Mouse (Mus musculus): ENCODE data around the gene Dusp1.
A peak's percentile ranks its signal among the peaks of the same experiment; 100 is the strongest.

Dusp1 gene

DNA sequence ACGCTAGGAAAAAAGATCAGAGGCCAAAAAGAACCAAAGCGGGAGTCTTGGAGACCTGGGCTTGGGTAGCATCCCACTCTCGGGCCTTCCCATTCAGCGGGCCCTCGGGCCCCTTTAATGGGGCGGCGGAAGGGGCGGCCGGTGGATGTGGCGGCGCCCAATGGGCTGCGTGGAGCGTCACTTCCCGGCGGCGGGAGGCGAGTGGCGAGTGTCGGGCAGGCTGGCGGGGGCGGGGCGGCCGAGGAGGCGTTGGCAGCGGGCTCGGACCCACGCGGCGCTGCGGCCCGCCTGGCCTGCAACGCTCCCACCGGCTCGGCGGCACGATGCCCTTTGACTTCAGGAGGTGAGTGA lies 663 bp downstream of the Dusp1 start, which contains the start of gene Ergic1:
Gene Ergic1, plus strand, starts transcription at position 200 of the 351 bp plus-strand sequence.
- DNase-seq (ENCODE audit: low spot score in 2 of 2) = peak; percentile 76 to 82

DNA sequence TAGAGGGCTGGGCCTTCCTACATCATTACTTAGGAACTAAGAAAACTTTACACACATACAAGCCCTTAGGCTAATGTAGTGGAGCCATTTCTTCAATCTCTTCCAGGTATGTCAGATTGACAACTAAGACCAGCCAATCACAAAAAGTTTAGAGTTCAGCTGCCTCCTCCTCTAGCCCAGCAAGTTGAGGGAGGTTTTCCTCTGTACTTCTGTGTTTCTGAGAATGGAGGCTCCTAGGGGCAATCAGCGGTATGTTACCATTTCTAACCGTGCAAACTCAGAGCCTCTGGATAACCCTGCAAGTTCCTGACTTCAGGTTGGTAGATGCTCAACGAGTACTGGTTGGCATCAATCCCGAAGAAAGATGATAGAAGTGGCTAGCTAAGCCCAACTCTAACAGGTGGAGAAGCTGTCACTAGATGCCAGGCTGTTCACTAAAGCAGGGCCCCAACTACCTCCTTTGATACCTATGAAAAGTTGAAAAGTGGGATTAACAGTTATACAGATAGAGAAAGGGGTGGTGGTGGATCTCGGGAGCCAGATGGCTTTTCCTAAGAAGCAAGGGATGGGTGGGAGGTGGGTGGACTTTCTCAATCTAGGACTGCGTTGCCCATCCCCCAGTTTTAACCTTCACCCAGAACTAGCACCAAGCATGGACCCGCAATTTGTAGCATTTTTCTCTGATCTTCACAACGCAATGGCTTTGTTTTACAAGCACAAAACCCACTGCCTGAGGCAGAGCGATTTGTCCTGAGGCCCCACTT lies 1.2 kb downstream of the Dusp1 start:
- DNase-seq (ENCODE audit: low spot score in 2 of 2) = peak in 1 of 2 experiments; percentile 38

DNA sequence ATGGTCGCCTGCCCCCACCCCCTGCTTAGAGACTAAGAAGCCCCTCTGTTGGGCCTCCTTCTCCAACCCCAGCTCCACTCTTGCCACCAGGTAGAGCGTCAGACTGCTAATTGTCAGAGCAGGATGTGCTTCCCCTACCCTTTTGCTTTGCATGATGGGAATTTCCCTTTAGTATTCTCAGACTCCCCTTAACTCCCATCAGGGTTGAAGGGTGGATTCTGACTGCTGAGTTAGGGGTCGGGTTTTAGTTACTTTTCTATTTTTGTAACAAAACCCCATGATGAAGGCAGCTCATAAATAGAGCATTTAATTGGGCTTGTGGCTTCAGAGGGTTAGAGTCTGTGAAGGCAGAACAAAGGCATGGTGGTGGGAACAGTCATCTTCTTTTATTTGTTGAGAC lies 8.9 kb downstream of the Dusp1 start:
- DNase-seq (ENCODE audit: low spot score in 2 of 2) = no peak

DNA sequence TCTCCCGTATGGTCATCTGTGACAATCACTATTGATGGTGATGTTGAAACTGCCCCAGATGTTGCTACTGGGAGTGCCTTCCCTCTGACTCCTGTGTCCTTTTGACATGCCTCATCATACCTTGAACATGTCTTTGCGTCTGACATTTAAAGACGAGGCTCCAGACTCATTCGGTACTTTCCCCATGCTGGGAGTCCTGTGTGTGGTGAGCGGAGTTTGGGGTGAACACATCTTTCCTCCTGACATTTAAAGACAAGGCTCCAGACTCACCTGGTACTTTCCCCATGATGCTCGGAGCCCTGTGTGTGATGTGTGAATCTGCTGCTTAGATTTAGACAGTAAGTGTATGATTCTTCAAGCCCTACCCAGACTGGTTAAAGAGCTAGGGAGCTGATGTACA lies 10.8 kb downstream of the Dusp1 start:
- DNase-seq (ENCODE audit: low spot score in 2 of 2) = no peak

DNA sequence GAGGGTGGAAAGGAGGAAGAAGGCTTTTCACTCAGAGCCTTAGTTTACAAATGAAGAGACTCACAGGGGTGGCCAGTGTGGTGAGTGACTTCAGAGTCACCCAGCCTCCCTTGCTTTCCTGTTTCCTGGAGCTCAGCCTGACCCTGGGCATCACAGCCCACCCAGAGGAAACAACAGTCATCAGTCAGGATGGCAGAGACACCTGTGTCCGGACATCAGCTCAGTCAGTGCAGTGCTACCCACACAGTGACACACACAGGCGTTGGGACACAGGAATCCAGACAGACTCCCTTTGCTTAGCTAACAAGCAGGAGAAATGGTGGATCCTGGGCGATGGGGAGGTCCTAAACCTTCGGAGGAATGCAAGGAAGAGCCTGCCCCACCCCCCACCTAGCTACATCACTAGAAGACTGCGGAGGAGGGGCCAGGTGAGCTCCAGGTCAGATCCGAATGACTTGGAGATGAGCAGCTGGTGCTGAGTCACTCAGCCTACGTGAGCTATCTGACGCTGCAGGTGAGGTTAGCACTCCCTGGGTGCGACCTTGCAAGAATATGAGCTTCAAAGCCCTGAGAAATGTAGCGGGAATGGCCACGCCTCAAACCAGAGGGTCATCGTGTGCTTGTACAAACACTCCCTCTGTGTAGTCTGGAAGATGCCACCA lies 12.6 kb downstream of the Dusp1 start:
- no peak for DNase-seq (ENCODE audit: low spot score in 2 of 2)

DNA sequence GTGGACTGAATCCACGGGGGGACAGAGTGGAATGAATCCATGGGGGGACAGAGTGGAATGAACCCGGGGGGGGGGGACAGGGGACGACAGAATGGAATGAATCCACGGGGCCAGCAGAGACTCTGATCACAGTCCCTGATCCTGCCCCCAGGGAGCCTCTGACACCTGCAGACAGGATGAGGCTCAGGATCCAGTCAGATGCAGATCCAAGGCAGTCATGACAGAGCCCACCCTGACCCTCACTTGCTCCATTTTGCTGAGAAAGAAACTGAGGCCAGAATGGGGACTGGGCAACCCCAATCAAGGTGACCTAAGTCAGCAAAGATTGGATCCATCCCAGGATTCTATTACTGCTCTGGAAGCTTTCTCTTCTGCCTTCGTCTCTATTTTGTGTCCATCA lies 13.4 kb downstream of the Dusp1 start:
- DNase-seq (ENCODE audit: low spot score in 2 of 2) = no peak

DNA sequence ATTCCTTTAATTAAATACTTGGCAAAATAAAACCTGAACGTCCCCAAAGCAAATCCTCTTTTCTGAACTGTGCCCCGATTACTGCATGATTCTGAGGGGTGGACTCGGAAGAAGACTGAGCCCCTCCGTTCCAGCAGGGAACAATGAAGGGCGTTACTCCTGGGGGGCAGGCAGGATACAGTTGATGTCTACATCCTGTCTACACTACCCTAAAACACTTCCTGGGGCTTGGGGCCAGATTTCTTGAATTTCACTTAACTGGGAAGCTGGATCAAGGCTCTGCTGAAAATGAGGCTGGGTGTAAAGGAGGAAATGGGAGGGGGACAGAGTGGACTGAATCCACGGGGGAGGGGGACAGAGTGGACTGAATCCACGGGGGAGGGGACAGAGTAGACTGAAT lies 14.2 kb downstream of the Dusp1 start:
- no peak for DNase-seq (ENCODE audit: low spot score in 2 of 2)

DNA sequence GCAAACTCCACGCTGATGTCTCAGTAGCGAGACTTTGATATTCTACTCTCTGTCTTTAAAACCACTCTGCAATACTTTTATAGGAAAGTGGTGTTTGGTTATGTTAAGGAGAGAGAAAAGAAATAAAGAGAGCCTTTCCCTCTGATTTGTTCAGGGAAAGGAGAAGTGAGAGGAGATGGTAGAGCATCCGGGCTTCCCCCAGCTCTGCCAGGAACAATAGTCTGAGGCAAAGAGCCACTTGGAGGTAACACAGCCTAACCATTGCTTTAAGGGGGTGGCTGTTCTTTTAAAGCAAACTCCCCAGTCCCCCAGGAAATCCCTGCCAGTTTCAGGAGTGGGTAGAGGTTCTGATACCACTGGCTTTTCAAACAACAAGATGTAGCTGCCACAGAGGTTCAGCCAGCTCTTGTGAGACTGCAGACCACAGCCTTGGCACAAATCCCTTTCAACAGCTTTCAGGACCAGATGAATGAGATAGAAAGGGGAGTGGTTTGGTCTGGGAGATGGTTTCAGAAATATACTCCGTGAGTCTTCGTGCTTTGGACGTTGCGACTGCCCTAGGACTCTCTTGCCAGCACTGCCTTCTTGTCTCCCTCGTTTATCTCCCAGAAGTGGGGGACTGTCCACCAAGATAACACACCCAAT lies 17.5 kb downstream of the Dusp1 start:
- DNase-seq (ENCODE audit: low spot score in 2 of 2) = no peak

DNA sequence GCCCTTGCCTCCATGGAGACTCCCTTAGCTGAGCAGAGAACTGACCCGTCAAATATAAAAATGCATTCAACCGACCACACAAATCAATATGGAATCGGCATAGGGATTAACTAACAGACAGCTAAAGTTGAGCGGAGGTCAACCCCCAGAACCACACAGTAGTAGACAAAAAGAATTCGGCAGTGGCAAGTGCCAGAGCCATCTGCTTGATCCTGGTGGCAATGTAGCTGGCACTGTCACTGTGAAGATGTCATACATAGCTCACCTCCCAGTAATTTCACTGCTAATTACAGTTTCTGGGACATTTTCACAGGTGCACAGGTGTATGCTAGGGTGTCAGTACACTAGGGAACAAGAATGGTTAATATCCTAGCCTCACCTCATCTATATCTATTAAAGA lies 21.8 kb downstream of the Dusp1 start:
- no peak for DNase-seq (ENCODE audit: low spot score in 2 of 2)

DNA sequence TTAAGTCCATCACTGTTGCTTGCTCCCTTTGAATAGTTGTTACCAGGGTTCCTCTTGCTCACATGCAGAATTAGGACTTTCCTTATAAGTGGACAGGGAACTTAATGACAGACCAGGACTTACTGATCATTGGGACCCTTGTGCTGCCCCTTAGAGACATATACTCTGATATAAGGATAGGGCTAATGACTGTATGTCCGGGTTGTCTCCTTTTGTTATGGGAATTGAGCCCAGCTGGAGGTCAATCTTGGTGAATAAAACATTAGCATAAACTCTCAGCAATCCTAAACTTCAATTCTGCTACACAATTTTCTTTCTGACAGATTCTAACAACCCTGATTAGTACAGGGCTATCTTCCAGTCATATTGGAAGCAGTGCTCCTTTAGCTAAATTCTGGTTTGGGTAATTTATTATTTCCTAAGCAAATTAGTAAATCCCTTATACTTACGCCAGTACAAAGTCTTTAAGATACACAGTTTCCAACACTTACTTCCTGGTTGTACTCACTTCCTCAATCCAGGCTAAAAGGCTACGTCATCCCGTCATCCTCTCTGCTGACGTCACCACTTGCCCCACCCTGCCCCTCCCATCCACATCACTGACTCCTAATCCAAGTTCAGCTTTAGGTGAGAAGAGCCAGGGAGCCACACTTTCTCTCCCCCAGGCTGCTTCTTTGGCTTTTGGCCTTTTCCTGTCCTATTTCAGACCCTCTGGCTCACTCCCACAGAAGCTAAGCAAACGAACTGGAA lies 24.0 kb downstream of the Dusp1 start:
- DNase-seq (ENCODE audit: low spot score in 2 of 2) = no peak

DNA sequence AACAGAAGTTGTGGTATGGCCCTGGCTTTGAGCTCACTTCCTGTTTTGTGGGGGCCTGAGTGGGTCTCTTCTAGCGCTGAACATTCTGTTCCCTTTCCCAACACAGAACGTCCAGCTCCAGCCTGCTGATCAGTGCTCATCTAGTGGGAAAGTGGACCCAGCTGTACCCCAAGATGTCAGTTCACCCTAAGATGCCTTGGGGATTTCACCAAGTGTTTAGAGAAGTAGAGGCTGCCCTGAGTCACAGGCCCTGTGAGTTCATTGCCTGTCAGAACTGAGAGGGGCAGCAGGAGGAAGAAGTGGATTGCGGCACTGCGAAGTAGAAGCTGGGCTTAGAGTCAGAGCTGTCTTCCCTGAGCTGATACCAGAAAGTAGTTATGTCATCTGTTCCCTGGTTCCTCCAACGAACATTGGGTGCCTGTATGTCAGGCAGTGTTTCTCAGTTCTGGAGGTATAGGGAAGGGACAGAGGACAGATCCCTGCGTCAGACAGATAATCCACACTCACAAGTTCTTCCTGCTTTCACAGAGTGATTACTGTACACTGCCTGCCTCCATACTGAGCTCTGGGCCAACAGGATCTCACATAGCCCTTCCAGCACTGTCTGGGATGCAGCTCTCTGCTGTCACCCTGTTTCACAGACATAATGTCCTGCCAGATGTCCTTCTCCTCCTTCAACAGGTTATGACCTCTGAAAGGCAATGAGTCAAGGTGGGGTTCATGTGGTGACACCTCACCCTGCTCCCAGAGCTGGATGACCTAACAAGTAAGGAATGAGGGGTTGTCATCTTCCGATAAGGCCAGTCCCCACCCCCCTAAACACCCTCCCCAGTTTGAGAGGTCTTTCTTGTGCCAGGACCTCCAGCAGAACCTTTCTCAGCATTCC lies 26.4 kb downstream of the Dusp1 start:
- no peak for DNase-seq (ENCODE audit: low spot score in 2 of 2)

DNA sequence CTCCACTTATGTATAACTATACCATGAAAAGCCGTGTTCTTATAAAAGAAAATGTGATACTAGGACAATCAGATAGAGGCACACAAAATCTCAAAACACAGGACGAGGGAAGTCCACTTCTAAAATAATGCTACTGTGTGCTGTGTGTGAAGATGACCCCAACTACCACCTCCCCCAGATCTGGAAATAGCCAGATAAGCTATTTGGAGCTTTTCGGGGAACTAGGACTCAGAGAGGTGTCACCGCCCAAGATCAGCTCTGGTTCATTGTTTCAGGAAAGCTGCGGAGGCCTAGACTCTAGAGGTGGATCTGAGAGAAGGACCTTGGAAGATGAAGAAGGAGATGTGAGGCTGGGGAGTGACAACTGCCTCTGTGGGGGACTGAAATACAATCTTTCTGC lies 27.2 kb downstream of the Dusp1 start:
- no peak for DNase-seq (ENCODE audit: low spot score in 2 of 2)

DNA sequence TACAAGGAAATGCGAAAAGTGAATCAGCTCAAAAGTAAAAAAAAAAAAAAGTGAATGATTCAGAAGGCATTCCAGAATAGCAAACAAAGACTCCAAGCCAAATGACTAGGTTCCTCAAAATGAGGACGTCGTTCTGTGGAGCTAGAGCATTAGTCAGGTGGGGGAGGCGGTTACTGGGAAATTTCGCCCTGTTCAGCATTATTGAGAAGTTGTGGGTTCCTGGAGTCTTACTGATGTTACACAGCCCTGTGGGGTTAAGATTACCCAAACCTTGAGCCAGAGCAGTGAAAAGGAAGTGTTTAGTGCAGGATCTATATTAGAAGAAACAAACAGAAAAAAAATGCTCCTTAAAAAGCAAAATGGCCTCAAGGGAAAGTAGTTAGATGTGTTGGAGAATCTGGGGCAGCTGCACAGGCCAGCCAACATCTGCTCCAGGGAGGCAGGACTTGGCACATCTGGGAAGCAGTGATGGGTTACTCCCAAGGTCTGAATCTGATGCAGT lies 28.0 kb downstream of the Dusp1 start:
- DNase-seq (ENCODE audit: low spot score in 2 of 2) = no peak

DNA sequence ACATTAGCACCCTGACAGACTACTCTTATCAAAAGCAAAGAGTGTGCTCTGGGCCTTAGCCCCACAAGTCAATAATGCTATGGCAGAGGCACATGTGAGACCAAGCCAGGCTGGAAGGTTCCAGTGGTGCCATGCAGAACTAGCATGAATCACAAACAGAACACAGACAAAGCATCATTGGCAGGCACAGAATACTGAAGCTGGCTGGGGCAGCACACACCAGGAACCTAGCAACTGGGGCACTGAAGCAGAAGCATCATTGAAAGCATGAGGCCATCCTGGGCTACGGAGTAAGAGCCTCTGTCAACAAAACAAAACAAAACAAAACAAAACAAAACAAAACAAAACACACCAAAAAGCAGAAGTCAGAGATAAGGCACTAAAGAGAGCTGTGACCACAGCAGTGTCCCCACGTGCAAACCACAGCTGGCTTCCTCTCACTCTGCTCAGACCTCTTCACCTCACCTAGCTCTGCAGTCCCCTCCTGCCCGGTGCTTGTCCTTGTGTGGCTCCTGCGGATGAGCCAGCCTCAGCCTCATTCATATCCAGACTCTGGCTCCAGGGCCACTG lies 29.4 kb downstream of the Dusp1 start:
- no peak for DNase-seq (ENCODE audit: low spot score in 2 of 2)

DNA sequence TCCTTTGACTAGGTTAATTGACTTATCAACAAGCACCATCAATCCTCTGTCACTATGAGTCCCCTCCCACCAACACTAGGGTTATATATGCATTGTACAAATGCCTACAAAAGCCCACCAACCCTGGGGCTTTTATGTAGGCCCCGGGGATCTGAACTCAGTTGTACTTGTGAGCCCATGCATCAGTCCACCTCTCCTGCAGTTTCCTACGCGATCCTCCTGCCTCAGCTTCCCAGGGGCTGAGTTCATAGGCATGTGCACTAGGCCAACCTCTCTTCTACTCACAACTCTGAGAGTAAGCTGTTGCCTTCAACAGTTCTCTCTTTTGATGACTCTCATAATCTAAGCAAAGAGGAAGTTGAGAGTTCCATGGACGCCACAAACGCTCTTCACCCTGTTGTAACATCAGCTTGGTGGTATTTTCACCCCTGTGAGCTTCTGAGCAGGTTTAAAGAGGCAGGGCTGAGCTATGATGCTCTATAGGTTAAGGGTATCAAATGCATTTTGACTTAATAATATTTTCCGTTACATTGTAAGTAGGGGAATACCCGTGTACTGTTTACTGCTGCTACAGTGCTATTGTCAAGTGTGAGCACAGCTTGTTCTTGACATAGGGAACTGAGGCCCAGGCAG lies 30.4 kb downstream of the Dusp1 start:
- no peak for DNase-seq (ENCODE audit: low spot score in 2 of 2)

DNA sequence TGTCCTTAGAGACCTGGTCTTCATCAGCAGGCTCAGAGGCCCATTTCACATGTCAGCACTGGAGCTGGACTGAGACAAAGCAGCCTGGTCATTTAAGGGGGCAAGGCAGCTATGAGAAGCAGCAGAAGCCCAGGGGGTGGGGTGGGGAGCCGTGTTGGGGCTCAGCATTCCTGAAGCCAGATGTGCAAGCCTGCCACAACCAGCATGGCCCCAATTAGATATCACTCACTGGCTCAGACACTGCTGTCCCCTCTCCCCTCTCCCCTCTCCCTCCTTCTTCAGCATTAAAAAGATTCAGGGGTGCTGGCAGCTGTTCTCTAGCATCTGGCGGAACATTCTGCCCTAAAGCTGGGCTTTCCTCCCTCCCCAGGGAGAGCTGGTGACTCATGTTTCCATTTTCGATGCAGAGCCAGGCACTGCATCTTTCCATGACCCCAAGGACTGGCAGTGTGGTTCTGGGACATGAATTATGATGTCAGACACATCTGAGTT lies 31.3 kb downstream of the Dusp1 start:
- DNase-seq (ENCODE audit: low spot score in 2 of 2) = no peak

DNA sequence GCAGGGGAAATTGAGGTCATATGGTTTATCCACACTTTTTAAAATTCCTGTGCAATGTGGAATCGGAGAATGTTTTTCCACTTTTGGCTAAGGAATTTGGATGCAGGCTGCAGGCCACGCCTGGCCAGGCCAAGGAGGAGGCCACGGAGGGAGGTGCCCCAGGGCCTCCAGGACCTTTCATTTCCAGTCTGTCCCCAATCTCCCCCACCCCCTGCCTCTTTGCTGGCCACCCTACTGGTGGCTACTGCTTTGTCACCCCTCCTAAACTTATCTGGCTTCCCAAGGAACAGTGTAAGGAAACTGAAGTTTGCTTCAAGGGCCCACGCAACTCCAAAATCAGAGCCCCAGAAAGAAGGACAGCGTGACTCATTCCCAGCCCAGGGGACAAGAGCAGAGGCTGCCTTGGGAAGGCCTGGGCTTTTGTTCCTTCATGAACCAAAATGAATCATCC lies 32.1 kb downstream of the Dusp1 start:
- DNase-seq (ENCODE audit: low spot score in 2 of 2) = no peak

DNA sequence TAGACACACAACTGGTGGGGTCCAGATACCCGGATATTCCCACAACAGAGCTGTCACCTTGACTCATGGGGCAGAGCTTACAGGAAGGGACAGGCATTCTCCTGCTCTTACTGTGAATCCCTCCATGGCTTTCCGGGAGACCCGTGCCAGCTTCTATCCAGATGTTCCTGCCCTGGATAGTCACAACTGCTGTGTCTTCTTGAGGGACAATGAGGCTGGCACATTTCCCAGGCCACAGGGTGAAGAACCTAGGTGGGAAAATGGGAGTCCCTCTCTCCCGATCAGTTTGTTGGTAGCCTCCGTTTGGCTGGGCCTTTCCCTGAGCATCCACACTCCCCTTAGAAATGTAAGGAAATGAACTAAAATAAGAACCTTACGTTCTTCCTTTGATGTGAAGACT lies 33.2 kb downstream of the Dusp1 start:
- no peak for DNase-seq (ENCODE audit: low spot score in 2 of 2)

DNA sequence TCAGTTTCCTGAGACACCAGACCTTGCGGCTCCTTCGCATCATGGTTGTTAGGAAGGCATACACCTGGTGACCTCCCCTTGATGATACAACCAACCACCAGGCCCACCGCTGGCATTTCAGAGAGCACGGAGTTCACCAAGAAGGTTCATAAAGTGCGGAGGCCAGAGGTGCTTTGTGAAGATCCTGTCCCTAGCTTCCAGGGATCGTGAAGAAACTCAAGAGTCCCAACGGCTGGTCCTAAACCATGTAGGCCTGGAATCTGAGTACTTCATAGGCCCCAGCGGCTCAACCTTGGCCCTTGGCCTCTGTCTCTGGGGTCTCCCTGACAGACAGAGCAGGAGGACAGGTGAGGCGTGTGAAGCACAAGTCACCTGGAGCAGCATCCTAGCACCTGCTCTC lies 34.6 kb downstream of the Dusp1 start:
- DNase-seq (ENCODE audit: low spot score in 2 of 2) = no peak

DNA sequence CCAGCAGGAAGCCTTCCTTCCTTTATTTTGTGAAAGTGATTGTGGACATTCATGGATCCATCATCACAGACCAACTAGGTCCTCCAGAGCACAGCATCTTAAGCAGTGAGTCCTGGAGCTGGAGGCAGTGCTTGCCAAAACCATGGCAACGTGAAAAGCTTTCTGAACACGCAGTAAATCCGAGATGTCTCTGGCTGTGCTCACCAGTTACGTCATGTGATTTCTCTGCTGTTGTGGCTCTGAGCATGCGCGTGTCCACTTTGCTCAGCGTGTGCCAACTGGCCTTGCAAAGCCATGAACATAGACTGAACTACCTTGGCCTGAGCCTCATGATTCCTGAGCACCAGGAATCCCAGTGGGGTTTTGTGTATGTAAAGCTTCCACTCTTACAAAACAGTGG lies 36.6 kb downstream of the Dusp1 start:
- no peak for DNase-seq (ENCODE audit: low spot score in 2 of 2)

All from thymus, postnatal 10 days (tissue).